Mouse (Mus musculus): ENCODE measurements around the gene Dis3l2.

DNA sequence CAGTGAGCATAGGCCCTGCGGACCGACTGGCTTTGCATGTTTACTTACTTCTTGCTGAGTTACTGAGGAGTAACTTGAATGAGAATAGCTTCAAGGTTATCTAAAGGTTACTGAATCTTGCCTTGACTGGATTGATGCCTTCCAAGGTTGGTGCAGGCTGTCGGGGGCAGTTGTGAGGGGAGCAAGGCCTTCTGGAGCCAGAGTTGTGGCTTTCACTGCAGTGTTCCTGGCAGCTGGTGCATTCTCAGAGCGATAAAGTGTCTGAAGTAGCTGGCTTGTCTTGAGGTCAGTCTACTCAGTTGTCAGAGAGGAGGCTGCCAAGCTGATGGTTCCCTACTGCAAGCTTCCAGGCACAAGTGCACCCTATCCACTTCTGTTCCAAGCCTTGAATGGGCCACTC, 15.8 kb downstream of the Dis3l2 start:
- no peak for TF ChIP-seq POLR2A (IDR thresholded peaks at IDR 0.05; ENCODE audit: borderline replicate concordance, extremely low read depth, low read depth, low read length)
- no peak for TF ChIP-seq CTCF (IDR thresholded peaks at IDR 0.05; ENCODE audit: insufficient read depth, low read length)
